Mouse (Mus musculus): ENCODE data around the gene AC129217.1.
"Not testable (repeated sequence)": the region's sequence is repeated elsewhere in the genome, so short reads cannot be mapped to it uniquely, and the experiment has no call there.

AC129217.1 gene

DNA sequence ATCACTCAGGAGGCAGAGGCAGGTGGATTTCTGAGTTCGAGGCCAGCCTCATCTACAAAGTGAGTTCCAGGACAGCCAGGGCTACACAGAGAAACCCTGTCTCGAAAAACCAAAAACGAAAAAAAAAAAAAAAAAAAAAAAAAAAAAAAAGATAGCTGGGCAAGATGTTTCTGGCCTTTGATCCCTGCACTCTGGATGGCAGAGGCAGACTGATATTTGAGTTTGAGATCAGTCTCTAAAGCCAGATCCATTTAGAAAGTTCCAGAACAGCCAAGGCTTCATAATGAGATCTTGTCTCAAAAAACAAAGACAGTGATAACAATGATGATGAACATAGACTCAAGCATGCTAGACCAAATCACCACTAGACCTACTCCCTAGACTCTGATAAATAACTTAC, 40.8 kb downstream of the AC129217.1 start:
- in situ Hi-C loops (cut with MseI, MboI), result not testable (repeated sequence)

DNA sequence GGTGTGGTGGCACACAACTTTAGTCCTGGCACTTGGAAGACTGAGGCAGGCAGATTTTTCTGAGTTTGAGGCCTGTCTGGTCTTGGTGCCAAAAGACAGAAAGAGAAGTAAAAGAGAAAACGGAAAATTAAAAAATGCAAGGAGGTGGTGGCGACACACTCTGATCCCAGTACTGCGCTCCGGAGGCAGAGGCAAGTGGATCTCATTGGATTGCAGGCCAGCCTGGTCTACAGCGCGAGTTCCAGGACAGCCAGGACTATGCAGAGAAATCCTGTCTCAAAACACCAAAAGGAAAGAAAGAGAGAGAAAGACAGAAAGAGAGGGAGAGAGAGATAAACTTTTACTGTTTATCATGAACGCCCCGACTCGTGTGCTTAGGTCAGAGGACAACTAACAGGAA, 41.3 kb downstream of the AC129217.1 start:
- in situ Hi-C loops (cut with MseI, MboI), result no loop called here

DNA sequence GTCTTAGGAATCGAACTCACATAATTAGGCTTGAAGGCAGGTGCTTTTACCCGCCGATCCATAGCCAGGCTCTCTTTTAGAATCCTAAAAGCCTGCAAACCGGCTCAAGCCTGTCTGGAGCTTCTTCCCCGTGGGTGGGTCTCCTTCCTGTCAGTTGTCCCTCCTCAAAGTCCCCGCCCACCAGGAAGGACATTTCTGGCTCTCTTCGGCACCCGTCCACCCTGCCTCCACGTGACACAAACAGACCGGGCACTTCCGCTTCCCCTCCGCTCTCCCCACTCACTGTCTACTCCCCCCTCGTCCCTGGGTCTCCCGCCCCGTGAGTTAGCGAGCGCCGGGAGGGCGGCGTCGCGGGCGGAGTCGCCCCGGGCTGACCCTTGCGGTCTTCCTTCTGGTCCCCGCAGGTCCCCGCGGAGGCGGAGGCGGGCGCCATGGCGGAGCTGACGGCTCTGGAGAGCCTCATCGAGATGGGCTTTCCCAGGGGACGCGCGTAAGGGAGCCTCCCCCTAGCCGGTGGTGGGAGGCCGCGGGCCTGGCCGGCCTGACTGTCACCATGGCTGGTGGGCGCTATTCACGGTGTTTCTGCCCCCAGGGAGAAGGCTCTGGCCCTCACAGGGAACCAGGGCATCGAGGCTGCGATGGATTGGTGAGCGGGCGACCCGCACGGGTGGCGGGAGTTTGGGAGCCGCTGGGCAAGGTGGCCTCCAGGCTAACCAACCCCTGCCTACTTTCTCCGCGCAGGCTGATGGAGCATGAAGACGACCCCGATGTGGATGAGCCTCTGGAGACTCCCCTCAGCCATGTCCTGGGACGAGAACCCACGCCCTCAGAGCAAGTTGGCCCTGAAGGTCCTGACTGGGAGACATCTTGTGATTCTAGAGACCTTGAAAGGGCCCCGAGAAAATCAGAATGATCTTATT, 42.0 kb downstream of the AC129217.1 start, which contains the start of gene Ubxn1:
TSS of gene Ubxn1 (plus strand) at position 230 of the 920 bp plus-strand sequence.
- in situ Hi-C loops (cut with MseI, MboI), result no loop called here

DNA sequence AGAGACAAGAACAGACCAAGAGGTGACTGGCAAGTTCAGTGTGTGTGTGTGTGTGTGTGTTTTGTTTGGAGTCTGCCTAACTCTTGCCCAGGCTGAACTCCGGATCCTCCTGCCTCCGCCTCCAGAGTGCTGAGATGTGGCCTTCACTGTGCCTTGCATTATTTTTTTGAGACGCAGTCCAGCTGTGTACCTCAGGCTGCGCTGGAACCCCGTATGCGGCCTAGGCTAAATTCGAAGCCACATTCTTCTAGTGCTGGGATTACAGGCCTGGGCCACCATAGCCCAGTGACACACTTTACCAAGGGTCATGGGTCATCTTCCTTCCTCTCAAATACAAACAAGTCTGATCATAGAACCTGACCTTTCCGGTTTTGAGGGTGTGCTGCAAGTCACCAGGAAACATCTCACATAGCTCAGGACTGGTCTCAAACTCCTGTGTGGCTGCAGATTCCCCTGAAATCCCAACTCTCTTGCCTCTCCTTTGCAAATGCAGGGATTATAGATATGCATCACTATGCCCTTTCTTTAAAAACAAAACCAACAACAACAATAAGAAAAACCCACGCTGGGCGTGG, 42.8 kb downstream of the AC129217.1 start:
- in situ Hi-C loops (cut with MseI, MboI), result no loop called here

DNA sequence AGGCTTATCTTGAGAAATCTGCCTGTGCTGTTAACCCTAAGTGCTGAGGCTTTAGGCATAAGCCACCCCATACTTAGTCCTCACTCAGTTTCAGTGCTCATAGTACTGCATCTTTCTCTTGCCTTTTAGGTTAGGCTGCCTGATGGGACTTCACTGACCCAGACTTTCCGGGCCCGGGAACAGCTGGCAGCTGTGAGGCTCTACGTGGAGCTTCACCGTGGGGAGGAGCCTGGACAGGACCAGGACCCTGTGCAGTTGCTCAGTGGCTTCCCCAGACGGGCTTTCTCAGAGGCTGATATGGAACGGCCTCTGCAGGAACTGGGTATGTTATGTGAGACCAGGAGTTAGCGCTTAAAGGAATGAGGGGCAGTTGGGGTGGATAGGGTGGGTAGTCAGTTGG, 45.5 kb downstream of the AC129217.1 start:
- in situ Hi-C loops (cut with MseI, MboI), result no loop called here

DNA sequence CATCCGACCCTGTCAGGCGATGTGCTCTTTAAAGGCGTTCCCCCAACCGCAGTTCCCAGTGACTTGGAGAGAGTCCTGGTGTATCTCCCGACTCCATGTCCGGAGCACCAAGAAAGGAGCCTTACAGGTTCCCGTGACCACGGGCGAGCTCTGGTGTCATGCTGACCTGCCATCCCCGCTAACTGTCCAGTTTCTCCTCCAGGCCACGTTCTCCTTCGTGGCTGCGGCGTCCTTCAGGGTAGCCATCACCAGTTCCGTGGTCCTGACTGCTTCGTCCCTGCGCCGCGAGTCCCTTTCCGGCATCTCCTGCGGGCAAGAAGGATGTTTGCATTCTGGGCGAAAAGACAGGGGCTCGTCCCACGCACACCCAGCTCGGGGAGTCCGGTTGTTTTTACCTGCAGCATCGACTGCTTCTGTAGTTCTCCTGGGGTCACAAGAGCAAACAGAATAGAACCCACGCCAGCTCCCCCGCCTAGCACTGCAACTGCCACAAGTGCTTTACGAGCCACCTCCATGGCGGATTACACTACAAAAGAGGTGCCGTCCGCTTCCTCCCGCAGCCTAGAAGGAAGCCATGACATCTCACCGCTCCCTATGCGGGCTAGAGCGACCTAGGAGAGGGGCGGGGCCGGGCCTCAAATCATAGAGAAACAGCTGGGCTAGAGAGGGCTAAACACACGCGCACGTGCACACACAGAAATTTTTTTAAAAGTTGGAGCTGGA, 50.9 kb downstream of the AC129217.1 start, which contains the start of gene Uqcc3:
TSS of gene Uqcc3 (minus strand) at position 613 of the 723 bp plus-strand sequence.
- in situ Hi-C loops (cut with MseI, MboI), result no loop called here

DNA sequence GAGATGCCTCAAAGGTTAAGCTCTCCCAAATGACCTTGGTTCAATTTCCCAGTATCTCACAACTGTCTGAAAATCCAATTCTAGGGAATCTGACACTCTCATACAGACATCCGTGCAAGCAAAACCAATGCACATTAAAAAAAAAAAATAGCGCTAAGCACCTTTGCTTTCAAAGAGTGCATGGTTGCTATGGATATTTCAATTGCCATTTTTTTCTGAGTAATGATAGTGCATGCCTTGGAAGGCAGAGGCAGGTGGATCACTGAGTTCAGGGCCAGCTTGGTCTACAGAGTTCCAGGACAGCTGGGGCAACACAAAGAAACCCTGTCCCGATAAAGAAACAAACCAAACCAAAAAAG, 51.4 kb downstream of the AC129217.1 start:
- in situ Hi-C loops (cut with MseI, MboI), result no loop called here

DNA sequence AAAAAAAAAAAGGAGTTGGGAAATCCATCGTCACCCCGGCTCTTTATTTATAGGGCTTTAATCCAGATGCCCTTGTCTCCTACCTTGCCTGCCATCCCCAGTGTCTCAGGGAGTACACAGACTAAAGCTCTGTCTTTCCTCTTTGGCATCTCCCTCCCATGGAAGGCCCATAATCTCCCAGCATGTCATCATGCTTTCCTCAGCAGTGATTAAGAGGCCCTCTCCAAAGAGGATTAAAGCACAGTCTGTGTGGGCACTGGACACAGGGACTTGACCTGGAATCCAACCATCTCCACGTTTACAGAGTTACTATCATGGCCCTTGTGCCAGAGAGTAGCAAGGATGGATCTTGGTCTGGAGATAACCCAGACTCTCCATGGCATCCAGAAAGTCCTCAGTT, 54.0 kb downstream of the AC129217.1 start, which contains the start of the genes Lbhd1 and Gm49403:
TSS of gene Lbhd1 (plus strand) at position 117 of the 400 bp plus-strand sequence.
TSS of gene Gm49403 (plus strand) at position 315 of the 400 bp plus-strand sequence.
- in situ Hi-C loops (cut with MseI, MboI), result no loop called here

DNA sequence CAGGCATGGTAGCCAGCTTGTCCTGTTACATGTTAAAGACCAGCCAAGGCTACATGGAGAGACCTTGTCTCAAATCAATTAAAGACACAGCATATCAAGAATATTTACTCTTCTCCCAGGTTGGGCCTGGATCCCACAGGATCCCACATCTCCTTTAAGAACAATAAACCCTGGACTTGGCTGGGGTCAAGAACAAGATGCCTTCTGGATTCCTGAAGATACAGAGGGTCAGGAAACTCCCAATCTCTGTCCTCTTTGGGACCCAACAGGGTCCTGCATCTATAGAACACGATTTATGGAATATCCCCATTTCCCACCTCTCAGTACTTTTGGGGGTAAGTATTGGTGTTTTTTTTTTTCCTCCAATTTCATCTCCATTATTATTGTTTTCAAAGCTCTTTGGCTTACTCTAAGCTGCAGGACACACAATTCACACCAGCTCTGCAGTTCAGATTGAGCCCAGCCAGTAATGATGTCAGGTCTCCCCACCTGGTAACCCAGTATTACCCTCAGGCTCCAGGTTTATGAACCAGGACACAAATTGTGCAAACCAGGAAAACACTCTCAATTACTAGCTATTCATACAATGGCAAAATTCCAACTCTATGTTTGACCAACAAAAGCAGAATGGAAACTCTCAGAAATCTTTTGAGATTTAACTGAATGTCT, 57.5 kb downstream of the AC129217.1 start:
- in situ Hi-C loops (cut with MseI, MboI), result no loop called here

DNA sequence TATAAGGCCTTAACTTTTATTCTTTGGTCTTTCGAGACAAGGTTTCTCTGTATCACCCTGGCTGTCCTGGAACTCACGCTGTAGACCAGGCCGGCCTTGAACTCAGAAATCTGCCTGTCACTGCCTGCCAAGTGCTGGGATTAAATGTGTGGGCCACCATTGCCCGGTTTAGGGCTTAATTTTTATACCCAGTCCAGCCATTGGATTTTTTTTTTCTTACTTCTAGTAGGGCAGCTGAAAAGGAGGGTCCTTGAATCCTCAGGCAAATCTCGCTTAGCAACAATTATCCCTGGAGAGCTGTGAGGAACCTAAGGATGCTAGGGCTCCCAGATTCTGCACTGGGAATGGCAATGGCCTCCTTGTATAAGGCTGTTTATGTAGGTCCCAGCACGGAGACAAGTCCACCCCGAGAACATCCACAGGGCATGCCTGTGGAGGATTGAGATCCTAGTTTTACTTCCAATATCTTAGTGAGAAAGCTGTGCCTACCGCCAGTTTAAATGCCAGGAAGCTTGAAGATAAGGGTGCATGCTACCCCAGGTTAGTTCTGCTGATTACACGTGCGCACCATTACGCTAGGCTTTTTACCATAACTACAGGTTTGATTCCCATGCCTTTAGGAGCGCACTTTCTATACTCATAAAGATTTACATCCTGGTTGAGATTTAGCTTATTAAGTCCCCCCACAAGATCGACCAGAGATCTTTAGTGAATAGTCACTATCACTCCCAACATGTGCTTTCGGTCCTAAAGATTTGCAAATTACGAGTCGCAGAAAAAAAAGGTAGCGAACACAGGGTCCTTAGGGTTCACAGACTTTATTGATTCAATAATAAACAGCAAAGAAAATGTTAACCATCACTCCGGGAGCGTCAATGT, 58.3 kb downstream of the AC129217.1 start:
- in situ Hi-C loops (cut with MseI, MboI), result no loop called here

DNA sequence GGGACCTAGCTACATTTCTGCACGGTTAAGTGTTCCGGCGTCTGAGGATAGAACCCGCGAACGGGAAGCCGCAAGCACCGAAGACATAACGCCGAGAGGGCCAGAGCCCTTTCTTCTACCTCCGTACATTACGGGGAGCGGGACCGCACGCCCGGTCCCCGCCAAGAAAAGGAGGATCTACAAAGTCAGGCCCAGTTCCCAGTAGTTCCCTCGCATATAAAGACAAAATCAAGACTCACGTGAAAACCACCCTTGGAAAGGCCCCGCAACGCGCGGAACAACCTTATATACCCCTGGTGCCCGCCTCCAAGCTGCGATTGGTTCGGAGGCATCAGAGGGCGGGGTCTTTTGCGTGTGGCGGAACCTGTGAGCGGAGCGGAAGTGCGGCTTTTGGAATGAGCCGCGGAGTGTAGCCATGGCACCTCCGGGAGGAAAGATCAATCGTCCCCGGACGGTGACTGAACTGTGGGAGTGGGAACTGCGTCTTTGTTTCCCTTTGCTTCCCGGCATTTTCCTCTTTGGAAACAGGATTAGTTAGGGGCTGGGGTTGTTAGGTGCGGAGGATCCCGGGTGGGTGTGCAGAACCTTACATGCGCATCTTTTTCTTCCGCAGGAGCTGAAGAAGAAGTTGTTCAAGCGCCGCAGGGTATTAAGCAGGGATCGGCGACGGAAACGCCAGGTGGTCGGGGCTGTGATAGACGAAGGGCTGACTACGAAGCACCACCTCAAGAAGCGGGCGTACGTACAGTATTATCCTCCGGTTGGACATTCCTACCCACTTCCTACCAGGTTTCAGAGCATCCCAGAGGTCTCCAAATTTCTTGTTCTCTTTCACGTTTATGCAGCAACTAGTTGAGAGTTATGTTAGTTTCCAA, 59.2 kb downstream of the AC129217.1 start, which contains the start of the genes 1810009A15Rik and Gm49416:
TSS of gene 1810009A15Rik (plus strand) at position 343 of the 875 bp plus-strand sequence.
TSS of gene Gm49416 (plus strand) at position 416 of the 875 bp plus-strand sequence.
- in situ Hi-C loops (cut with MseI, MboI), result no loop called here
